Mouse (Mus musculus): ENCODE data around the gene Magohb.

- TF ChIP-seq CTCF (IDR thresholded peaks at IDR 0.05; ENCODE audit: low read depth) (no peak), EP300 (optimal IDR thresholded peaks at IDR 0.05) (no peak)
Measured at GRCm38 (mm10) chr6:131292991-131293788, at the start of gene Magohb.
